Mouse (Mus musculus): ENCODE results near the gene Prmt1. TPM values are rescaled to one million over a fixed set of nuclear protein-coding genes. Genes with fewer than 3 reads are reported as not detected.

The Prmt1 gene
- polyA plus RNA-seq, 1 experiment from 2014 or later, result 394 TPM

GRCm38 (mm10) chr7:45012011-45012410, 25.6 kb upstream of the Prmt1 start:
- Histone ChIP-seq H3K4me3 (no peak overlapping the region), H3K9me3 (replicated peaks) (no peaks in the 10 kb centered on the region), H3K4me2 (no peak overlapping the region), H3K36me3 (peaks cover 65% of the 10 kb centered on the region), H3K27me3 (replicated peaks) (no peaks in the 10 kb centered on the region), H3K4me1 (replicated peaks) (peaks cover 20% of the 10 kb centered on the region), H3K9ac (no peak overlapping the region), H3K27ac (ENCODE audit: poor library complexity, severe bottlenecking) (no peak overlapping the region)
- ATAC-seq (ENCODE audit: insufficient number of reproducible peaks, low FRiP score), result no peak
- 95% methylated on average over 6 of the region's 6 CpGs for WGBS

GRCm38 (mm10) chr7:45008411-45008810, 22.0 kb upstream of the Prmt1 start:
- H3K9me3 ChIP-seq (replicated peaks), result no peaks in the 10 kb centered on the region
- H3K4me1 ChIP-seq (replicated peaks), result 0 out of 2 replicates have a peak, but pooled peaks cover 15% of the 10 kb centered on the region
- no peak overlapping the region for H3K4me3 ChIP-seq
- H3K27me3 ChIP-seq (replicated peaks), result no peaks in the 10 kb centered on the region
- H3K27ac ChIP-seq (ENCODE audit: poor library complexity, severe bottlenecking), result no peak overlapping the region
- WGBS, result 94% methylated on average over 19 of the region's 19 CpGs
- H3K4me2 ChIP-seq, result no peak overlapping the region
- H3K36me3 ChIP-seq, result peaks cover 94% of the 10 kb centered on the region
- no peak for ATAC-seq (ENCODE audit: insufficient number of reproducible peaks, low FRiP score)
- no peak overlapping the region for H3K9ac ChIP-seq

GRCm38 (mm10) chr7:45007846-45008245, 21.5 kb upstream of the Prmt1 start:
- no peak overlapping the region for H3K27ac ChIP-seq (ENCODE audit: poor library complexity, severe bottlenecking)
- H3K27me3 ChIP-seq (replicated peaks), result no peaks in the 10 kb centered on the region
- no peak for ATAC-seq (ENCODE audit: insufficient number of reproducible peaks, low FRiP score)
- H3K9ac ChIP-seq, result no peak overlapping the region
- H3K4me2 ChIP-seq, result no peak overlapping the region
- WGBS, result 95% methylated on average over 30 of the region's 30 CpGs
- H3K36me3 ChIP-seq, result peaks cover 94% of the 10 kb centered on the region
- 0 out of 2 replicates have a peak, but pooled peaks cover 13% of the 10 kb centered on the region for H3K4me1 ChIP-seq (replicated peaks)
- no peaks in the 10 kb centered on the region for H3K9me3 ChIP-seq (replicated peaks)
- no peak overlapping the region for H3K4me3 ChIP-seq

GRCm38 (mm10) chr7:45007141-45007540, 20.8 kb upstream of the Prmt1 start:
- no peak for ATAC-seq (ENCODE audit: insufficient number of reproducible peaks, low FRiP score)

GRCm38 (mm10) chr7:45006503-45006902, 20.1 kb upstream of the Prmt1 start:
- WGBS, result 91% methylated on average over 12 of the region's 12 CpGs
- peaks cover 13% of the 10 kb centered on the region; the same call in 1 of the 2 replicates for H3K4me1 ChIP-seq (replicated peaks)
- no peak overlapping the region for H3K27ac ChIP-seq (ENCODE audit: poor library complexity, severe bottlenecking)
- peaks cover 94% of the 10 kb centered on the region for H3K36me3 ChIP-seq
- no peaks in the 10 kb centered on the region for H3K9me3 ChIP-seq (replicated peaks)
- ATAC-seq (ENCODE audit: insufficient number of reproducible peaks, low FRiP score), result no peak
- no peak overlapping the region for H3K4me3 ChIP-seq
- H3K4me2 ChIP-seq, result no peak overlapping the region
- H3K27me3 ChIP-seq (replicated peaks), result no peaks in the 10 kb centered on the region
- H3K9ac ChIP-seq, result no peak overlapping the region

More at GRCm38 (mm10) chr7:45007141-45007540, 20.8 kb upstream of the Prmt1 start:
- Histone ChIP-seq H3K36me3 (peaks cover 94% of the 10 kb centered on the region), H3K4me2 (no peak overlapping the region), H3K4me1 (replicated peaks) (0 out of 2 replicates have a peak, but pooled peaks cover 9% of the 10 kb centered on the region), H3K9me3 (replicated peaks) (no peaks in the 10 kb centered on the region), H3K4me3 (no peak overlapping the region), H3K27ac (ENCODE audit: poor library complexity, severe bottlenecking) (no peak overlapping the region), H3K9ac (no peak overlapping the region), H3K27me3 (replicated peaks) (no peaks in the 10 kb centered on the region)
- 95% methylated on average over 29 of the region's 29 CpGs for WGBS

GRCm38 (mm10) chr7:45005321-45005992, 19.1 kb upstream of the Prmt1 start:
- Histone ChIP-seq H3K27ac (ENCODE audit: poor library complexity, severe bottlenecking) (peak overlapping the region; percentile 5; the same call in 1 of the 2 replicates), H3K27me3 (replicated peaks) (no peaks in the 10 kb centered on the region), H3K4me3 (no peak overlapping the region), H3K9me3 (replicated peaks) (no peaks in the 10 kb centered on the region), H3K4me2 (no peak overlapping the region), H3K9ac (no peak overlapping the region), H3K4me1 (replicated peaks) (peaks cover 23% of the 10 kb centered on the region), H3K36me3 (peaks cover 98% of the 10 kb centered on the region)
- ATAC-seq (ENCODE audit: insufficient number of reproducible peaks, low FRiP score), result no peak
- WGBS, result 88% methylated on average over 6 of the region's 6 CpGs

- no peak for ATAC-seq (ENCODE audit: insufficient number of reproducible peaks, low FRiP score)
- H3K4me1 ChIP-seq (replicated peaks), result peaks cover 32% of the 10 kb centered on the region
- H3K9me3 ChIP-seq (replicated peaks), result no peaks in the 10 kb centered on the region
- H3K36me3 ChIP-seq, result peaks cover 98% of the 10 kb centered on the region
- H3K4me3 ChIP-seq, result no peak overlapping the region
- no peaks in the 10 kb centered on the region for H3K27me3 ChIP-seq (replicated peaks)
- 0 out of 2 replicates have a peak overlapping the region, but pooled peaks have one; percentile 30 for H3K27ac ChIP-seq (ENCODE audit: poor library complexity, severe bottlenecking)
- no peak overlapping the region for H3K4me2 ChIP-seq
- no peak overlapping the region for H3K9ac ChIP-seq
- 53% methylated on average over 3 of the region's 3 CpGs for WGBS
These were observed 18.2 kb upstream of the Prmt1 start for GRCm38 (mm10) chr7:45004546-45004945.

GRCm38 (mm10) chr7:45002440-45002839, 16.1 kb upstream of the Prmt1 start:
- H3K4me2 ChIP-seq, result no peak overlapping the region
- H3K36me3 ChIP-seq, result peaks cover 79% of the 10 kb centered on the region
- 80% methylated on average over 7 of the region's 7 CpGs for WGBS
- no peak overlapping the region for H3K27ac ChIP-seq (ENCODE audit: poor library complexity, severe bottlenecking)
- H3K9me3 ChIP-seq (replicated peaks), result no peaks in the 10 kb centered on the region
- H3K4me1 ChIP-seq (replicated peaks), result peaks cover 45% of the 10 kb centered on the region
- H3K4me3 ChIP-seq, result no peak overlapping the region
- no peak for ATAC-seq (ENCODE audit: insufficient number of reproducible peaks, low FRiP score)
- H3K27me3 ChIP-seq (replicated peaks), result no peaks in the 10 kb centered on the region
- H3K9ac ChIP-seq, result no peak overlapping the region

- Histone ChIP-seq H3K36me3 (peaks cover 67% of the 10 kb centered on the region), H3K27ac (ENCODE audit: poor library complexity, severe bottlenecking) (peak overlapping the region; percentile 32; the same call in 1 of the 2 replicates)
These were observed 14.3 kb upstream of the Prmt1 start for GRCm38 (mm10) chr7:45000539-45001114.

GRCm38 (mm10) chr7:44999753-45000152, 13.4 kb upstream of the Prmt1 start:
- Histone ChIP-seq H3K4me1 (replicated peaks) (peaks cover 50% of the 10 kb centered on the region), H3K27ac (ENCODE audit: poor library complexity, severe bottlenecking) (peak overlapping the region; percentile 32), H3K9ac (peak overlapping the region; percentile 37; the same call in 1 of the 2 replicates), H3K4me2 (peak overlapping the region; percentile 83), H3K36me3 (peaks cover 68% of the 10 kb centered on the region), H3K9me3 (replicated peaks) (no peaks in the 10 kb centered on the region), H3K27me3 (replicated peaks) (no peaks in the 10 kb centered on the region), H3K4me3 (no peak overlapping the region; the same call in 1 of the 2 replicates)
- WGBS, result 55% methylated on average over 11 of the region's 11 CpGs
- no peak for ATAC-seq (ENCODE audit: insufficient number of reproducible peaks, low FRiP score)

More at GRCm38 (mm10) chr7:45000539-45001114, 14.3 kb upstream of the Prmt1 start:
- no peak overlapping the region for H3K4me3 ChIP-seq
- no peak for ATAC-seq (ENCODE audit: insufficient number of reproducible peaks, low FRiP score)
- H3K27me3 ChIP-seq (replicated peaks), result no peaks in the 10 kb centered on the region
- no peak overlapping the region for H3K4me2 ChIP-seq
- no peaks in the 10 kb centered on the region for H3K9me3 ChIP-seq (replicated peaks)
- H3K9ac ChIP-seq, result no peak overlapping the region
- peaks cover 54% of the 10 kb centered on the region for H3K4me1 ChIP-seq (replicated peaks)
- 84% methylated on average over 21 of the region's 21 CpGs for WGBS

GRCm38 (mm10) chr7:44998501-44998955, 12.2 kb upstream of the Prmt1 start, which contains the start of gene Bcl2l12:
Bcl2l12 (minus strand) TSS chr7:44998712.
- Histone ChIP-seq H3K4me2 (peak within 1 kb of the TSS; percentile 83), H3K36me3 (peaks cover 68% of the 10 kb centered on the region), H3K9ac (peak within 1 kb of the TSS; percentile 87), H3K9me3 (replicated peaks) (no peaks in the 10 kb centered on the region), H3K4me3 (peak within 1 kb of the TSS; percentile 60), H3K4me1 (replicated peaks) (peaks cover 45% of the 10 kb centered on the region), H3K27me3 (replicated peaks) (no peaks in the 10 kb centered on the region), H3K27ac (ENCODE audit: poor library complexity, severe bottlenecking) (peak within 1 kb of the TSS; percentile 74)
- 0 out of 2 replicates have a peak, but pooled peaks have one; percentile 1 for ATAC-seq (ENCODE audit: insufficient number of reproducible peaks, low FRiP score)
- 1% methylated on average over 18 of the region's 18 CpGs for WGBS

Measured in heart, embryonic 12.5 days (tissue).